Mouse (Mus musculus): ENCODE measurements at regions not wholly inside any gene's neighbourhood (a gene's known extent, or its start where the extent isn't known, plus 50 kb on each side); places are given as distances from the start of the nearest gene placed in this dataset.
A peak's percentile ranks its signal among the peaks of the same experiment; 100 is the strongest.
"Not testable (repeated sequence)": the region's sequence is repeated elsewhere in the genome, so short reads cannot be mapped to it uniquely, and the experiment has no call there.

DNA sequence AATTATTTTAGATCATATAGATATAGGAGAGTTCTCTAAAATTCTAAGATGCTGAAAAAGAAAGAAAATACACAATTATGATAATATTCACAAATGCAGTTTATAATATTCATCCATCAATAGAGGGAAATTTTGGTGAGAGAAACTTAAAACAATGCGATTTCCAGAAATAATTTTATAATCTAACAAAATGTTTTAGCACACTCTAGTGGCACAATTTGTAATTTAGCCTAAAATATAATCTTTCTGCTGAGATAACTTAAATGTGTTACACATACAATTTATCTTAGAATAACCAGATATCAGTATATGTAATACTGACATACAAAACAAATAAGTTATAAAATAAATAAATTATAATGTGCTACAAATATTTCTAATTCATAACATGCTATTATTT is 159.5 kb upstream of the Klhl4 start:
- no peak for ATAC-seq (replicated peaks; ENCODE audit: poor library complexity)

DNA sequence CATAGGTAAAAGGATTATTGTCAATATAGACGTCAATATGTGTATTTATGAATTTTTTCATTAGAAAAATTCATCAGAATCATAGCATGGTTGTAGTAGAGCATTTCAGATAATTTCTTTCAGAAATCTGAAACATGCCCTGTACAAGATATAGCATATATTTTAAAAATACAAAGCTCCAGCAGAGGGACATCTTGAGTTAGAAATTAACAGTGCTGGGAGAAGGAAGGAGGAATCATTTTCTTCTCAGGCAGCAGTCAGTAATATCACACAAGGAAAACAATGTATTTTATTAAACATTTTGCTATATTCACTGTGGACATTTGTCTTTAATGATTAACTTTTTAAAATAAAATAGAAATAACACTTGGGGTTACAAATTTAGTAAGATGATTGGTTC is 149.8 kb upstream of the Klhl4 start:
- no peak for ATAC-seq (replicated peaks; ENCODE audit: poor library complexity)

GRCm38 (mm10) chrX:114336151-114336550 is 138.0 kb upstream of the Klhl4 start:
- ATAC-seq (replicated peaks; ENCODE audit: poor library complexity), result not testable (repeated sequence)

- ATAC-seq (replicated peaks; ENCODE audit: poor library complexity), result peak; percentile 46; the same call in 1 of the 2 replicates
Observed at GRCm38 (mm10) chrX:114359240-114359639, 114.9 kb upstream of the Klhl4 start.
